Mouse (Mus musculus) gastrocnemius, postnatal 4 days (tissue): Measurements from ENCODE around the gene Abat. TPM values are rescaled to one million over a fixed set of nuclear protein-coding genes. Genes with fewer than 3 reads are reported as not detected.

Experiments used
- DNase-seq, 2 experiments: peaks; one replicate each; pipeline ENCODE4 v3.0.0; 2021 to 2022; ENCODE audit warnings: low spot score in 2 of 2, mixed read lengths in 2 of 2
- long read RNA-seq, 2 experiments: library from polyadenylated mRNA; stranded (forward); transcript quantifications; one replicate each; pipeline ENCODE4 v2.0.0; 2021
- total RNA-seq, 2 experiments: library from RNA; stranded (reverse); gene quantifications; 2 replicates each; pipeline ENCODE4 v1.2.3; 2021

The Abat gene
- total RNA-seq = 10 to 100 TPM in 1 of 2 experiments, 1 to 10 TPM in 1; 9.7 to 10.5 TPM
- long read RNA-seq, experiment 1, full-length matches to known transcripts = 3 of 7 reads
- long read RNA-seq, experiment 1, partial matches to known transcripts = 3 of 7 reads
- long read RNA-seq, experiment 1, other reads (novel, unspliced or antisense) = 1 of 7 reads
- long read RNA-seq, experiment 2, full-length matches to known transcripts = 8 of 9 reads
- long read RNA-seq, experiment 2, partial matches to known transcripts = 1 of 9 reads
- long read RNA-seq, experiment 2, other reads (novel, unspliced or antisense) = 0 of 9 reads

DNA sequence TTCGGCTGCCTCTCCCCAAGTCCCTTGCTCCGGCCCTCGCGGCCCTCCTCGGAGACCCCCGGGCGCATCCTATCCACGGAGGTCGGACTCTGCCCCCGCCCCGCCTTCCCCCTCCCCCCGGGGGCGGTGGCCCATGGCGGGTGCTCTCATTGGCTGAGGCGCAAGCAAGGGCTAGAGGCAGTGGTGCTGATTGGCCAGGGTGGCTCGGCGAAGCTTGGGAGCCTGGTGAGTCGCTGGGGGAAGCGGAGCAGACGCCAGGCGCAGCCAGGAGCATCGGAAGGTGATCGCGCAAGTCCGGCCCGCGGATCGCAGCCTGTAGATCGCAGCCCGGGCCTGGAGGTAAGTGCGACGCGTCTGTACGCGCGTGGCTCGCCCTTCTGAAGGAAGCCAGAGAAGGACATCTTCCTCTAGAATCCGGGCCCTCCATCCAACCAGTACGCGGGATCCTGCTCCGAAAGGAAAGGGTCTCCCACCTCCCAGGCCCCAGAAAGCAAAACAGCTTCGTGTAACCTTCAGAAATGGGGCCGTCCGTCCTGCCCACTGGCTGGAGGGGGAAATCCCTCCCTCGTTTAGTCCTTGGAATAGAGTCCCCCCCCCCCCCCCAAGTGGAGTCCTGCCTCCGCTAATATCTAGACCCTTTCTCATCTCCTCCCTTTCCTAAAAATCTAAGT lies at the start of gene Abat:
Gene Abat (plus strand): TSS at position 194 of the 671 bp plus-strand sequence.
- DNase-seq = peak; percentile 93 to 94

DNA sequence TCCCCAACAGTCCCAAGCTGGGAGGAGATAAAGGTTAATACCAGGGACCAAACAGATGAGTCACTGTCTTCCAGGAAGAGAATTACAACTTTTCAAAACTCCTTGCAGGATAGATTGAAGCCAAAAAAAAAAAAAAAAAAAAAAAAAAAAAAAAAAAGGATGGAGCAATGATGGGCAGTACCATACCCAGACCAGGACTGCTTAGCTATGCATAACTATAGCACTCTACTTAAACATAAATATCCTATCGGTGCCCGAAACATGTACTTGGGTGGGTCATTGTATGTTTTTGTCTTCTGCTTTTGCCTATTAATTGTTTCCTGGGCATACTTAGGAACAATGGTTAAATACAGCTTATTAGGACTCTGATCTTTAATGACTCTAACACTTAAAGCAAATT lies 43.1 kb upstream of the Abat start:
- no peak for DNase-seq

DNA sequence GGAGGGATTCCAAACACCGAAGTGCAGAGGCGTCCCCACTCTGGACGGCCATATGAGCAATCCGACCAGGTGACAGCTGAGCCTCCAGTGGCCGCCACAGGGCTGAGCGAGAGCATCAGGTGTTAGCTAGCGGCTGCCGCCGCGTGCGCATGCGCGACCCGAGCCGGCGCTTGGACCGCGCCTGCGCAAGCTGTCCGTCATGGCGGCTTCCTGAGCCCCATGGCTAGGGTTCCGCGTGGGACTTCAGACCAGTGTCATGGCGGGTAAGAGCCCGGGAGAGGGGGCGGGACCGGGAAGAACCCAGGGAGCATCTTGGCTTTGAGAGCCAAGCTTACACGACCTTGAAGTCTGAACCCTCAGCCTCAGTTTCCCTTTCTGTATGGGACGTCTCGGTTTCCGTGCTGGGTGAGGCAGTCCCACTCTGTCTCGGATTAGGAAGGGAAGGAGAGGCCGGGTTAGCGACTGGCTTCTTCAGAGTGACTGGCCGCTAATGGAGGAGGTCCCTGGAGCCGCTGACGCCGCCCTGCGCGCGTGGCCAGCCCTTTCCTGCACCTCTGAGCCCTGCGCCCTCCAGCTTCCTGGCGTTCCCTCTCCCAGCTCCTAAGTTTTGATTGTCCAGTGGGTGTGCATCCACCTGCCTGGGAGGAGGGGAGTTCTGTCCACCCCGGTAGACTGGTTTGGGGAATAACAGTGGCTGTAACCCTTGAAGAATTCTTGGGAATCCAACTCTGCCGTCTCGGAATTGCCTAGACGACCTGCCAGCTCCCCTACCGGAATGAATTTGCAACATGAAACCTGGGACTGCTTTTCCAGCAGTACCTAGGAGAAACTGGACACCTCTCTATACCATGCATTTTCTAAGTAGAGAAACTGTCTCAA lies 42.4 kb upstream of the Abat start, which contains the start of gene Mettl22:
Gene Mettl22 (plus strand): TSS at position 186 of the 879 bp plus-strand sequence.
- peak; percentile 80 to 90 for DNase-seq

DNA sequence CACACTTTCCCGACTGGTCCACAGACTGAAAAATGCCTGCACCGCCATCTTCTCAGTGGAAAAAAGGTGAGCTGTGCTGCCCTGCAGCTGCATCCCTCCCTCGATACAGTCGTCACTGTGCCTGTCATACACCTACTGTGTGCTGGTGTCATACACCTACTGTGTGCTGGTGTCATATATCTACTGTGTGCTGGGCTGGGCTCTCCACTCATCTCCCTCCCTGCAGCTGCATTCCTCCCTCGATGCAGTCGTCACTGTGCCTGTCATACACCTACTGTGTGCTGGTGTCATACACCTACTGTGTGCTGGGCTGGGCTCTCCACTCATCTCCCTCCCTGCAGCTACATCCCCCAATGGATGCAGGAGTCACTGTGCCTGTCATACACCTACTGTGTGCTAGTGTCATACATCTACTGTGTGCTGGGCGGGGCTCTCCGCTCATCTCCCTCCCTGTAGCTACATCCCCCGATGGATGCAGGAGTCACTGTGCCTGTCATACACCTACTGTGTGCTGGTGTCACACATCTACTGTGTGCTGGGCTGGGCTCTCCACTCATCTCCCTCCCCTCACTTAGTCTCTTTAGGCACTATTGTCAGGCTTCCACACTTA lies 25.7 kb upstream of the Abat start:
- no peak for DNase-seq

DNA sequence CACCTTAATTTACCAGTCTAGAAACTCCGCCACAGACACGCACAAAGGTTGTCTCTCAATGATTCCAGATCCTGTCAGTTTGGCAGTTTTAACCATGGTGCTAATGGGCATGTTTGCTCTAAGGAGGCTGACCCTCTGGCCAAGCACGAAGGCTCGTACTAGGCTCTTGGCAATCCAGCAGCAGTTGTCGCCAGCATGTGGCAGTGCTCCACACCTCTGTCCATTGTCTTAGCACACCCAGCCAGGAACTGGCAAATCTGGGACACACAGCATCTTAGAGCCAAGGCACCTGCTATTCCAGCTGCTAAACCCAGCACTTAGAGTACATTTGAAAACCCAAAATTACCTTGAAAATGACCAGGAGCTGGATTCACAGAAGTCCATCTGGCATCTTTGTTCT lies 23.9 kb upstream of the Abat start:
- no peak for DNase-seq

DNA sequence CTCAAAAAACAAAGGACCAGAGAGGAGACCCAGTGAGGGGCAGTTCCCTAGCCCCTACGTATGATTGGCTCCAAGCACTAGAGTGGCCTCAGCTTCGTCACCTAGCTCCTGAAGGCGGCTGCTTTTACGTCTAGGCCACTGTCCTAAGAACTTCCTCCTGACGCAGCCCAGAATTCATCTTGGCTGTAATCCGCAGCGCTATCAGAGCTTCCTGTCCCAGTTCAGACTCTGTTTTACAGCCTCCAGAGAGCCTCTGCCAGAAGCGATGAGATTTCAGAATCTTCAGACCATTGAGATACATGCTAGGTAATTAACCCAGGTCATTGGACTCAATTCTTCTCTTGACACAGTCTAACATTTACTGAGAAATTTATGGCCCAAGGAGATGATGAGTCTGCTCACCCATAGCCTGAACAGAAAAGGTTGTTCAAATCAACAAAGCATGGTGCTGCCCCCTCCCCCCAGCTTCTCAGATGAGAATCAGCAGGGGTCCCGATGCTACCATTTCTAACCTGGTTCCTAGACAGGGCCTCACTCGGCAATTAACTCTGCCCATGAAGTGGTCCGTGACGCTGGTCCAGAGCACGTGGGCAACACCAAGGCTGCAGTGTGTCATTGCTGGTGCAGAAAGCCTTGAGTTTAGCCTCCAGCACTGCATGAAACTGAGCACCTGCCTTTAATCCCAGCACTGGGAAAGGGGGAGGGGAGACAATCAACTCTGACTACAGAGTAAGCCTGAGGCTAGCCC lies 21.3 kb upstream of the Abat start:
- no peak for DNase-seq

DNA sequence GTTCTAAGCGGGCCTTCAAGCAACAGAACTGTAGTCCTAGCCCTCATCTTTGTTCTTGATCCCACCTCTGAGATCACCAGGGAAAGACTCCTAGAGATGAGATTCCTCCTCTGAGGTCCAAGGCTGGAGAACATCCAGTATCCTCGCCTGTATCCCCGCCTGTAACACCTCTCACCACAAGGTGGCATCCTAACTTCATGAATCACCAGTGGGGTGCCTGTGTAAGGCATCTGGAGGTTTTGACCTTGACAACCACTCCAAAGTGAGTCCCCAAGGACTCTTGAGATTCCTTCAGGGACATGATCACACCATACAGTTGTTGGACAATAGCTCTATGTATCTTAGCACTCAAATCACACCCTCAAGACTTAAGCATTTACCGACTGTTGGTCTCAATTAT lies 19.0 kb upstream of the Abat start:
- peak in 1 of 2 experiments; percentile 62 for DNase-seq

DNA sequence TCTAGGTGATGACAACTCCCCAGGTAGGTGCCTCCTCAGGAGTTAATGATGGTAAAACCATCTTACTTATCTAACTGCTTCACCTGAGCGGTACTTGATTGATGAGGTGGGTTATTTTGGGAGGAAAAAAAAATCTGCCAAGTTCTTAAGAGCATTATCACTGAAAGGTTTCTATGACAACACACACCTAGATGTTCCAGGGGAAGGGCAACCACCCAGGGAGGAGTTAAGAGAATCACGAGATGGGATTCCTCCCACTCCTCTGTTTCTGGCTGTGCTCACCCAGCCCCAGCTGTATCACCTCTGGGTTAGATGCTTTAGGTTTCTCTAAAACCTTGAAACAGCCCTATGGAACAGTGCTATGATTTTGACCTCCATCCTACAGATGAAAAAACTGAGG lies 16.3 kb upstream of the Abat start:
- DNase-seq = no peak

DNA sequence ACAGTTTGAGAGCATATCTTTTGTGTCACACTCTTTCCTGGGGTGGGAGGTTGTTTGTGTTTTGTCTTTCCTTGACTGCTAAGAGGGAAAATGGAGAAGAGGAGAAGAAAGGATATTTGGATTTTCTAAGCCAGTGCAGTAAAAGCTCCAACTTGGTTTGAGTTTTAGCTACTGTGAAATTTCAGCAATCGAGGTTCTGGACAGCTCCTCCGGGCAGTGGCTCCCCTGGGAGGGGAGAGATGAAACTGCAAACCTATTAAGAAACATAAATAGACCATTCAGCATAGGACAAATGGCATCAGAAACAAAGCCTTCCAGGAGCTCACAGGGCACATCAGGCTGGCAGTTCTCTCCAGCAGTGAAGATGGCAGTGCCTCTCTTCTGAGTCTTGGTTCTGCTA lies 9.0 kb upstream of the Abat start:
- no peak for DNase-seq

DNA sequence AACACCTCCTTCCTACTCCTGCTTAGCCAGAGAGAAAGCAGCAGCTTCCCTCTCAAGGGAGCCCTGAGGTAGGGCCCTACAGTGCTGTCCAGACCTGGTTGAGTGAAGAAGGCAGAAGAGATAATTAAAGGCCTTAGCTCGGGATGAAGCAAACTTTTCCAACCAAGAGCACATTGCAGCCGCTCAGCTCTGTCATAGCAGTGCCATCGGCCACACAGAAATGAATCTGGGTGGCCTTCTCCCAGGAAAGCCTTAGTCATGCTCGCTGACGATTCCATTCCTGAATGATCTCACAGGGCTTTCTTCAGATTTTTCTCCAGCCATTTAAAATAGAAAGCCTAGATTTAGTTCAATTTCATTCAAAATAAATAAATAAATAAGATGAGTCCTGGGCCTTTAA lies 3.3 kb upstream of the Abat start:
- DNase-seq = no peak

DNA sequence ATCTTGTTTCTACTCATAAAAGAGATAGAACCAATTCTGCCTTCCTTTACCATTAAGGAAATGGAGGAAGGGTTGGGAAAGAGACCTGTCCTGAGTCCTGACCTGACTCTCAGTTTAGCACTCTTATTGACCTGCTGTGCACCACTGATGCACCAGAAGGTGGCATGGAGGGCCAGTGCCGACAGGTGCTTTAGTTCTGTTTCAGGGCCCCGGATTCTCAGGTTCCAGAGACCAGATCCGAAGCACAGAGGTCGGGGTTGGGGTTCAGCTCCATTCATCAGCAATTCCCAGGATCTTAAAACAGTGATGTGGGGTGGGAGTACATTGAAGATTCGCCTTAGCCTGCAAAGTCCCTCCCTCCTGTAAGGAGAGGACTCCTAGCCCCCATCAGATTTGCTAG lies 399 bp upstream of the Abat start:
- no peak for DNase-seq

DNA sequence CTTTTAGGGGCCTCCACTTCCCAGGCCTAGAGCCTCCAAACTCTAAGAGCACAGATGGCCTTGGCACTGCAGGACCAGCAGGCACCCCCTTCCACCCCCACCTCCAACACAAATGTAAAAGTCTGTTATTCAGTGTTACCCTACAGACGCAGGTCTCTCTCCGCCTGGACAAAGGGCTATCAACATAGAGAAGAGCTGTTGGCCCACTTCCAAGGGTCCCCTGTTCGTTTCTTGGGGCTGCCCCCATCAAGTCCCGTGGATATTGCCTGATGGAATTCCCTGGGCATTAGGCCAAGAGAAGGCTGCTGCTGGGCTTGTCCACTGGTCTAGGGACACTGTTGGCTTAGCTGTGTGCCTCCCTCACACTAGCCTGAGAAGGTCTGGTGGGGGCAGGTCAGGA lies 951 bp downstream of the Abat start:
- peak in 1 of 2 experiments; percentile 40 for DNase-seq

DNA sequence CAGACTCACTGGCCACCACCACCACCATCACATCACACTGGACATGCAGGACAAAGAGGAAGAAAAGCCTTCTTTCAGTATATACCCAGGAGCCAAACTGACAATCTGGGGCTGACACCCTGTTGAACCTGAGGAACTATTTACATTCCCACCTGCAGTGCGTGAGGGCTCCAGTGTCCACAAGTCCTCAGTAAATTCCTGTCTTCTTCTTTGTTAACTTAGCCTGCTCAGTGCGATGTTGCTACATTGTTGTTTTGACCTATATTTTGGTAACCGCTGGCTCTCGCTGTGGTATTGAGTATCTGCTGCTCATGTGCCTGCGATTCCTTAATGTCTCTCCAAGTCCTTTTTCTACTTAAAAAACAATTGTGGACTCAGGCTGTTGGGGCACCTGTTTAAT lies 7.3 kb downstream of the Abat start:
- DNase-seq = no peak

DNA sequence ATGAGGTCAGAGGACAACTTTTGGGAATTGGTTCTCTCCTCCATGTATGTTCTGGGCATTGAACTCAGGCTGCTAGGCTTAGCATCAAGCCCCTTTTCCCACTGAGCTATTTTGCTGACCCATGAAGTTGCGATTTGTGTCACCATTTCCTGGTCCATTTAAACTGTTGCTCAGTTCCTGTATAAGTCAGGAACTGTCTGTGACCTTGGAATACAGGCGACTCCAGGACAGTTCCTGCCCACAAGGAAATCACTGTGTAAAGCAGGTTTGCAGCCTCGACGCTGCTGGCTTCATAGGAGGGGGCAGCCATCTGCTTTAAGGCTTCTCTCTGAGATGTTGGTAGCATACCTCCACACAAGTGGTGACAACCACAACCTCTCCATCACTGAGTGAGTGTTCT lies 8.1 kb downstream of the Abat start:
- DNase-seq = no peak

DNA sequence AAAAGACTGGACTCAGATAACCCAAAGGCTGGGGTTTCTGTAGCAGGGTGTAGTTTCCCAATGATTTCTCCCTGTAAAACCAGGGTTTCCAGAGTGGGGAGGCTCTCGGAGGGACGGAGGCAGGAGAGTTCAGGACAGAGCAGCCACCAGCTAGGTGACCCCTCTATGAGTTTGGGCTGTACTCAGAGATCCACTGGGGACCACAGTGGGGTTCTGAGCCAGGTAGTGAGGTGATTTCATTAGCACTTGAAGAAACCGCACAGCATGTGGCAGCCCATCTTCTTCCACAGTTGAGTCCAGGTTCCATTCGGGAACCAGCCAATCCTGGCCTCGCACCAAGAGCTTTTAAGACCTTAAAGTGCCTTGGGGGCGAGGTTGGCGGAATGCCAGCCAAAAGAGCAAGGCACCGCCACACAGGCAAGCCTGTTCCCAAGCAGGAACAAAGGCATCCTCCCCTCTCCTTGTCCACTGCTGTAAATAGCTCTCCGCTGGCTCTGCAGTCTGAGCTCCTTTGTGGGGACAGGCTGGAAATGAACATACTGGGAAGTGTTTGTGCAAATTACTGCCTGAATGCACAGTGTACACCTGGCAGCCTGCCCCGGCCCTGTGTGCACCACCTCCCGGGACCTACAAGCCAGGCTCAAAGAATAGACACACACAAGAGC lies 10.4 kb downstream of the Abat start:
- peak in 1 of 2 experiments; percentile 30 for DNase-seq

DNA sequence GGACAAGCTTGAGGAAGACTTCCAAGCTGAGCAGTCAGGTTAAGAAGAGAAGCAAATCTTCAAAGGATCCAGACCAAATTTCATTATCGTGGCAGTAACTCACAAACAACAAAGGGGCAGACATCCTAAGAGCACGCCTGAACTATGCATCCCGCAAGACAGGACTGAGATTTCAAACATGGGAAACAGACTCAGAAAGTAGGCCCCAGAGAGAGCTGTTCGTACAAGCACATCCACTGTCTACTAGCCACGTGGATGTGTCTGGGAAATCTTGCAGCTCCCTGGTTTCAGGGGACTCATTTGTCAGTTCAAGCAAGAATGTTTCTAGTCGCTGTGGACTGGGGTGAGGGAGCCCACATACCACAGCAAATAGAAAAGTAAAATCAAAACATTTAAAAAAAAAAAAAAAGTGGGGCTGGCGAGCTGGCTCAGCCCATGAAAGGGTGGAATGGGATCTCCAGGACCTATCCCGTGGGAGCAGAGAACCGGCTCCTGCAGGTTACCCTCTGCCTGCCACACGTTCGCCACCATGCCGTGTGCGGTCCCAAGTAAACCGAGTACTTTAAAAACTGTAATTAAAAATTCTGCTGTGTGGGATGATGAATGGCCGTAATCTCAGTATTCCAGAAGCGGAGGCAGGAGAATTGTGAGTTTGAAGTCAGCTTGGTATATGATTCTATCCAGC lies 11.1 kb downstream of the Abat start:
- no peak for DNase-seq

DNA sequence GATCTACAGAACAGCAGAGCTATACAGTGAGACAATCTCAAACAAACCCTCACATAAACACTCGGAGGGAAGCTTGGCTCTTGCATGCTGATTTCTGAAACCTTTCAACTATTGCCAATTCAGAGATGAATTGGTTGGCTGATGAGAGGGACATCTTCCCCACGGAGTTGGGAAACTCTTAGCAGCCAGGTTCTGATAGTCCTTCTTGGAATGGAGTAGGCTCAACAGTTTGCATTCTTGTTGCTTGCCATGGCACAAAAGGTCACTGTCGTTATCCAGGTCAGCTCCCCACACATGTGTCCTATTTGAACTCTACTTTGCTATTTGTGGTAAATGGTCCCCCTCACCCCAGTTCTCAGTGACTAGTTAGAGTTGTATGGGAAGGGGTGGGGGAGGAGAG lies 12.1 kb downstream of the Abat start:
- no peak for DNase-seq

DNA sequence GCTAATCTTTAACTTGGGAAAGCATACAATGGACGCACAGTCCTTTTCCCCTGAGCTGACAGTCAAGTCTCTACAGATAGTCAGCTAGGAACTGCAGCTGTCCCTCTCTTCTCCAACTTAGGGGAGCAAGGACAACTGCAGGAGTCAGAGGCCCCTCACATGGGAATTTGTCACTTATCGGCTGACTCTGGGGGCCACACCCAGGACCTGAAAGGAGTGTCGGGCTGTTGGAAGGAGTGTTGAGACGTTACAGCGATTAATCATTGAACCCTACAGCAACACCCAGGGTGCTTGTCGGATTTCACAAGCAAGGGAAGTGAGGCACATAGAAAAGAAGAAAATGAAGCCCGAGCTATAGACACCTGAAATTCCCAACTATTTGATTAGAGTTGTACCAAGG lies 12.6 kb downstream of the Abat start:
- no peak for DNase-seq

DNA sequence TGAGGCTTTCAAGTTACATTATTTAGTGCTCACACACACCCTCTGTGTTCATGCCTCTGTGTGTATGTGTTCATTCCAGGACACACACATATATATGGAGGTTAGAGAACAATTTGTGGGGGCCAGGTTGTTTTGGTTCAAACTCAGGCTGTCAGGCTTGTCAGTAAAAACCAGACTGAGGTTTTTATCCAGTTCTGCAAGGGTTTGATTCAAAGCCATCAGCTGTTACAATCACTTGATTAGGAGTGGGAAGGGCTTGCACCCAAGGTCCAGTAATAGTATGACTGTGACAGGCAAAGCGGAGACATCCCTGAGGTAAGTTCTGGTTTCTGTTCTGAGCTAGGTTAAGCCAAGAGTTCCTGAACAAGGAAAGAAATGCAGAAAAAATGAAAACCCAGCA lies 16.2 kb downstream of the Abat start:
- no peak for DNase-seq

DNA sequence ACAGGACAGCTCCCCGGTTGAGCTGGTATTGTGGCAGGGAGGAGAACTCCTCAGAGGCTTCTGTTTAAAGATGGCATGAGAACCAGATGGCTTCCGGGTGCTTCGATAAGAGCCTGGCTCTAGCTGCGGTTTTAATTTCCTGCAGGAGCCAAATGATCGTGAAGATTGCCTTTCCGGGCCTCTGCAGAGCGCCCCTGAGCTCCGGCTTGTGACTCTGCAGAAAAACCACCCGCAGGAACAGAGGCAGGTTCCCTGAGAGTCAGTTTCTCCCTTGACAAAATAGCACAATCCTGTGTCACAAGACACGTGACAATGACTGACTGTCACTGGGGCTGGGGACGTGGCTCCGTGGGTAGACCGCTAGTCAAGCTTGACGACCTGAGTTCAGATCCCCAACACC lies 16.8 kb downstream of the Abat start:
- no peak for DNase-seq
